Mouse (Mus musculus) cerebellum, adult (tissue): Measurements from ENCODE around the gene Rmdn2.
A peak's percentile ranks its signal among the peaks of the same experiment; 100 is the strongest.

Experiments used
- ATAC-seq: cut with Nextera tagmentation; 2 replicates; pipeline ENCODE4 v1.9.2; 2017; ENCODE audit warnings: mild to moderate bottlenecking, moderate library complexity, mixed read lengths; ENCODE audit not compliant: insufficient number of reproducible peaks, low FRiP score, low TSS enrichment

Rmdn2 gene

GRCm38 (mm10) chr17:79614691-79615588, 3.3 kb downstream of the Rmdn2 start:
- peak; percentile 97 for ATAC-seq

- no peak for ATAC-seq
Measured at GRCm38 (mm10) chr17:79615897-79616296, 4.2 kb downstream of the Rmdn2 start.

- no peak for ATAC-seq
Measured at GRCm38 (mm10) chr17:79616621-79617020, 5.0 kb downstream of the Rmdn2 start.

DNA sequence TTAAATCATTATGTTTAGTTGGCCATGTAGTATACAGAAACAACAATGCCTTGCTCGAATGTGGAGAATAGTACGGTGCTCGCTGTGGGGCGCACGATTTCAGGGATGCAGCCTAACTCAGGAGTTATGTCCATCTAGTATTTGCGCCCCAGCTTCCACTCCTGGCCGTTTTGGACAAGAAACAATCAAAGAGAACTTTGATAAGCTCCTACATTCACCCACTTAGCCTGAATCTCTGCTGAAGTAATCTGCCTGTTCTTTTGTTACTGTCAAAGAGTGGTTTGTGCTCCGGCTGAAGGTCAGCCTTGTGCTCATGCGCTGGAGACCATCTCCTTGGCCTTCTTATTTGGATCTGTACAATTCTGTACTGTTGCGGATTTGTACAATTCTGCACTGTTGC, 6.8 kb downstream of the Rmdn2 start:
- no peak for ATAC-seq

DNA sequence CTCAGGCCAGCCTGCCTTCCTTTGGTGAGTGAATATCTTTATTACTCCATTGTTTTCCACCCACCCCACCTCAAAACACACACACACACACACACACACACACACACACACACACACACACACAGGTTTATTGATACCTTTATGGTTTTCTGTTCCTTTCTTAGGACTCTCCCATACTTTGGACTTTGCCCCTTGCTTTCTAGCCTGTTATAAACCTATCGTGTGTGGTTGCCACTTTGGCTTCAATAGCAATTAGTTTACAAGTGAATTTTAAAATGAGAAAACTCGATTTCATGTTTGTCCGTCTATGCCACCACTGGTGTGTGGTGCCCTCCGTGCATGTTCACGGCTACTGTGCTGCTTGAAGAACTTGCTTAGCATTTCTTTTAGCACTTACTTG, 7.3 kb downstream of the Rmdn2 start:
- no peak for ATAC-seq

DNA sequence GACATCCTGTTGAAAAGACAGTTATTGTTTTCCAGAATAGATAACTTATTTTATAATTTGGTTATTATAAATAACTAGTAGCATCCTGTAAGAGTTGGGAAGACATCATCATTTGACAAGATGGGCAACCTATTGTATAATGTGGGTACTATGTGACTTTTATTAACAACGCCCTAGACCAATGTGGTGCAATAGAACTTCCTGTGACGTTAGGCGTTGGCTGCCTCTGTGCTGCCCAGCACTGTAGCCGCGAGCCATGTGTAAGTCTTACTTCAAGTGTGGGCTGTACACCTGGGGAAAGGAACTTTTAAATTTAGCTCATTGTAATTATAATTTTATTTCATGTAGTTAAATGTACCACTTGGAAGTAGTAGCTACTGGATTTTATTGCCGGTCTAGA, 10.4 kb downstream of the Rmdn2 start:
- no peak for ATAC-seq

- ATAC-seq, result no peak
Measured at GRCm38 (mm10) chr17:79622574-79622973, 10.9 kb downstream of the Rmdn2 start.

GRCm38 (mm10) chr17:79623841-79624240, 12.2 kb downstream of the Rmdn2 start:
- ATAC-seq, result no peak

DNA sequence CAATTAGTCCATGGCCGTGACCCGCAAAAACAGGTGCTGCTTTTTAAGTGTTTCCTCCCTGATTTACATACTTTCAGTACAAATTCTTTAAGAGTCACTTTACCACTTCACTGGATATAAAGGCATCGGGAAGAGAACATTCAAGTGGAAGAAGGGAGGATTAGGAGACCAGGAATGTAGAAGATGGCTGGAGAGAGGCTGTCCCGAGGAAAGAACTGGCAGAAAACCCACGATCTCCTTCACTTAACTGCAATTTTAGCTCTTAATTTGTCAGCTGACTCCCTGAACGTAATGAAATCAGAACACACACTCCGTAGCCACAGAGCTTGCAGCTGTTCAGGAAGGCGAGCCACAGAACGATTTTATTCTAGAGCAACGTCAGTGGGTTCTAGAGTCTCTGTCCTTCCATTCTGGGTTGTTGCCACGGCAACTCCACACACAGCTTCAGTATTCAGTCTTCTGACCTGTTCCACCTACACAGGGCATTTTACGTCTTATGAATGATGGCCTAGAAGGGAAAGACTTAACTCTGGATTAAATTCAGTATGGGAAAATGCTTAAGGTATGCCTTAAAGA, 14.7 kb downstream of the Rmdn2 start:
- ATAC-seq, result no peak

GRCm38 (mm10) chr17:79649893-79650292, 38.2 kb downstream of the Rmdn2 start:
- no peak for ATAC-seq

- no peak for ATAC-seq
Measured at GRCm38 (mm10) chr17:79650297-79650696, 38.6 kb downstream of the Rmdn2 start.

DNA sequence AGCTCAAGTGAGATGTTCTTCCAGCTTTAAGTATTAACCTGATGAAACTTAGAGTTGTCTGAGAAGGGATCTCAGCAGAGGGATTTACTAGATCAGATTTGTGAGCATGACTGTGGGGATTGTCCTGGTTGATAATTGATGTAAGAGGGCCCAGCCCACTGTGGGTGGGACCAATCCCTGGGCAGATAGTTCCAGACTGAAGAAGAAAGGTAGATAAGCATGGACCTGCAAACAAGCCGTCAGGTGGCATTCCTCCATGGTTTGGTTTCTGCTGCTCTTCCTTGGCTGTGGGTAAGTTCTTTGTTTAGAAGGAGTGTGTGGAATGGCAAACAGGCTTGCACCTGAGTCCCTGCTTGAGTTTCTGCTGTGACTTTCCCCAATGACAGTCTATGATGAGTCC, 41.5 kb downstream of the Rmdn2 start:
- ATAC-seq, result no peak

DNA sequence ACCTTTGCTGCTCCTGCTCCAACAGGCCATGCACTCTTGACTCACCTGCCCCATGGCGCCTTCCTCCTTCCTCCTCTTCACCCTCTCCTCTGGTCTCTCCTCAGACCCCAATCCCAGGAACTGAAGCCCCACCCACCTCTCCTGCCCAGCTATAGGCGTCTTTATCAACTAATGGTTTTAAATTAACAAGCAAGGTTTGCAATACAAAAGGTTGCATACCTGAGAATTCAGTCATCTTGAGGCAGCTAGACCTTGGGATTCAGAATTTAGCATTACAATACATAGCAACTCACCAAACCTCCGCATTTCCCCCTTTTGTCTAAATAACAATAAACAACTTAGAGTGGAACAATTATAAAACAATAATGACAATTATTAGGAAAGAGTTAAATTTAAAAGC, 42.5 kb downstream of the Rmdn2 start:
- no peak for ATAC-seq

DNA sequence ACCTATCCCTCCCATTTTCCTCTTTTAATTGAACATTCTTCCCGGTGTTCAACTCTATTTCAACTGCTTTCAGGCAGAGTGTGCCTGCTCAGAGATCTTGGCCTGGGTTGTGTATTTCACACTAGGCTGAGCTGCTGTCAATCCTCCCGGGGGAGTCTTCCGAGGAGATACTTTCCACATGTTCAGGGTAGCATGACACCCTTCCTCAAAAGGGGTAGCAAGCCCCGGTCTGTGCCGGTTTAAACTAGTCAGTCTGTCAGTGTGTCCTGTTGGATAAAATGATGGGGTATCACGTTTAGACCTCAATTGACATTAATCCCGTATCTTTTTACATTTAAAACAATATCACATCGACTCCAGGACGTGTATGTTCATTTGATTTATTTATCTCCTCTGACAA, 46.1 kb downstream of the Rmdn2 start:
- ATAC-seq, result no peak

GRCm38 (mm10) chr17:79658452-79658851, 46.8 kb downstream of the Rmdn2 start:
- ATAC-seq, result no peak

GRCm38 (mm10) chr17:79658863-79659262, 47.2 kb downstream of the Rmdn2 start:
- no peak for ATAC-seq

DNA sequence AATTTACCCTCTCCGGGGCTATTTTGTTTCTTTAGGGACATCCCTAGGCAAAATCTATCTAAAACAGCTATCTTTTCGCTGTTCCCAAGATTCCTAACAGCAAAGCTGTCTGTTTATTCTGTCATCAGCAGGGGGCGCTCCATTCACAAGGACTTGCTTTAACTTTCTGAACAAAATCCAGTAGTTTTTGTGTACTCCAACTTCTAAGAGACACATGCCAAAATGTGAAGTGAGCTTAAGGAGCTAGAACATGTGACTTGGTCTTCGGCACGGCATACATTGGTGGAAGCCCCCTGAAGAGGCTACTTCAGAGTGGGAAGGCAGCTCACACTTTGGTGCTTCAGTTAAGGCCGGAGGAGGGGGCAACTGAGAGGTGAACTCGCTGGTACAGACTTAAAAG, 49.7 kb downstream of the Rmdn2 start:
- no peak for ATAC-seq

DNA sequence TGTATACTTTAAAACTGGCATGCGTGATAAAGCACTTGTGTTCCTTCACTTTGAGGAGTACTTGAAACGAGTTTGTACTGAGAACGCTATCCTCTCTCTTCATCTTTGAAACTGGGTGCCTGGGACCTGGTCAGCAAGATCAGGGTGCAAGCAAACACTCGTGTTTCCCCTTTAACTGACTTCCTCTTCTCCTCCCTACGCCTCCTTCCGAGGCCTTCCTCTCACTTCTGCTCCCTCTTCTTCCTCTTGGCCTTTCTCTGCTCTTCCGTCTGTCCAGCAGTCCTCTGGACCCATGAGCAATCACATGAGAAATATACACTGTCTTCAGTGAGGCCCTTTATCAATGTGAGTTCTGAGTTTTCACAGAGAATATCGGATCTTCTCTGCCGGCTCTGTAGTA, 50.2 kb downstream of the Rmdn2 start:
- no peak for ATAC-seq

GRCm38 (mm10) chr17:79663393-79664105, 51.9 kb downstream of the Rmdn2 start:
- ATAC-seq, result no peak

DNA sequence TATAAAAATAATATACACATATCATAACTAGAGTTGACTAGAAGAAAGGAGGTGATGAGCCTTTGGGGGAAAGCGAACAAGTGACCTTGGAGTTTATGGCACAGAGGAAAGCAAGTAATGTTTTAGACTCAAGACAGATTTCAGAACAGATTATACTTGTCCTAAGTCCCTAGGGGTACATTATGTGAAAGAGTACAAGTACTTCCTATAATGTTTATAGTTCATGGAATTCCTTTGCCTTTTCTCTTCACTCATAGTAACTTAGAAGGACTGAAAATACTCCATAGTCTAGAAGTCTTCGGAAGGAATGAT, 52.4 kb downstream of the Rmdn2 start:
- no peak for ATAC-seq

DNA sequence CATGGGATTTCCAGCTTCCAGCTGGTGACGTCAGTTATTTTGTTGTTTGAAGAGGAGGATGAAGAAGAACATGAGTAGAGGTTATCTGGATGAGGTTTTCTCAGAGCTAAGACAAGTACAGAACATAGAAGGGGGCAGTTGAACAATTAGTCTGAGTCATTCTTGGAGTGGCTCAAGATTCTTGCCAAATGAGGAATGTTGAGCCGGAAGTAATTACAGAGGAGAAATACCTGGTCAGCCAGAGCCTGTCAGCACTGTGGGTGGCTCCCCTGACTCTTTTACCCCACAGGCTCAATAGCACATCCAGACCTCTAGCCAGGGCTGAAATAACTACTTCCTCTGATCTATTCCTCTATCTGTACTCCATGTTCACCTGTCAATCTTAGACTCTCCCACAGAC, 59.2 kb downstream of the Rmdn2 start:
- ATAC-seq, result no peak

DNA sequence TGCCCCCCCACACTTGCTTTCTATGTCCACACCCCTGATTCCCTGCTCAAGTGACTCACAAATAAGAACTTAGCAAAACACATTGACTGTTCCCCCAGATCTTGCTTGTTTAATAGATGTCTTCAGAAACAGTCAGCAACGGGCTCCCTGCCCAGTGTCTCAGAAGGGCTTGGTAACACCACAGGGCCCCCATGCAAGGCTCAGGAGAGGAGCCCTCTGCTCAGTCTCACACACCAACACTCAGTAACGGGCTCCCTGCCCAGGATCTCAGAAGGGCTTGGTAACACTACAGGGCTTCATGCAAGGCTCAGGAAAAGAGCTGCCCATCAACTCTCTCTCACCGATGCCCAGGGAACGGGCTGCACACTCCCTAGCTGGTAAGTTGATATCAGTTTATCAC, 83.4 kb downstream of the Rmdn2 start:
- no peak for ATAC-seq
